Comparison of ENCODE assay signal across 10 mouse cellular contexts in genomic region chr6:12544096-12544495, GRCm38 (mm10).
DNase-seq lines count a peak whose midpoint lies in the region; ATAC-seq and TF ChIP-seq lines count a peak whose summit lies in the region.
"Had no signal": no experiment of that assay in that cellular context is flagged by ENCODE, and none has a peak within 500 bp of the region (broad histone marks: within the 10 kb centered on the region; RNA-seq: fewer than 3 reads in every experiment).

No protein-coding gene starts in this region.

- no peaks in the 10 kb centered on the region for H3K4me1 ChIP-seq in lung, postnatal 0 days (ENCODE audit: insufficient read depth, low read depth, low read length)

- WGBS in lung, postnatal 0 days: 34% methylated on average over 5 of the region's 5 CpGs

- TF ChIP-seq EP300 in lung, postnatal 0 days (IDR thresholded peaks at IDR 0.05): no peak

- H3K36me3 ChIP-seq in lung, postnatal 0 days (ENCODE audit: insufficient read depth, low read length): no peaks in the 10 kb centered on the region

- intact Hi-C loops in heart, postnatal 10 days (cut with DNase I): loop anchor here (5.0 to 10.0 kb wide), 2 partner anchors 203 to 531 kb away; partner anchors contain the start of gene Thsd7a

- H3K9me3 ChIP-seq in lung, postnatal 0 days (ENCODE audit: low read length): no peaks in the 10 kb centered on the region

- no peaks in the 10 kb centered on the region for H3K27me3 ChIP-seq in lung, postnatal 0 days (replicated peaks; ENCODE audit: insufficient read depth, low read length)

- H3K27ac ChIP-seq in lung, postnatal 0 days (ENCODE audit: low read length): no peak overlapping the region
- H3K27ac ChIP-seq: hindbrain, postnatal 0 days had no signal

- TF ChIP-seq CTCF in lung, postnatal 0 days (IDR thresholded peaks at IDR 0.05): no peak

- peak; percentile 53 for ATAC-seq in lung, postnatal 0 days
- ATAC-seq: hindbrain, postnatal 0 days had no signal

- no peak overlapping the region for H3K4me3 ChIP-seq in lung, postnatal 0 days (ENCODE audit: low read depth, low read length)

- peak; percentile 15 to 67 for DNase-seq in heart, adult 18-20 months
- DNase-seq in heart, postnatal 4 days: no peak
- peak; percentile 21 for DNase-seq in lung, postnatal 0 days (ENCODE audit: low spot score)
- DNase-seq in lung, postnatal 10 days: no peak
- peak; percentile 16 to 18 for DNase-seq in heart, postnatal 10 days
- DNase-seq in layer of hippocampus, postnatal 10 days (ENCODE audit: low spot score in 2 of 2): no peak
- DNase-seq in thymus, postnatal 0 days (ENCODE audit: low spot score): no peak
- DNase-seq: cerebellum, postnatal 36 days; gastrocnemius, postnatal 10 days had no signal

- H3K9ac ChIP-seq in lung, postnatal 0 days (replicated peaks; ENCODE audit: low read depth): no peak overlapping the region

- no peak overlapping the region for H3K4me2 ChIP-seq in lung, postnatal 0 days (replicated peaks; ENCODE audit: low read depth, low read length)

Comparison
In these comparisons a context has a peak if more than half of its experiments do, and no peak if none do; other contexts are left out.
1. DNase-seq: peak in heart, adult 18-20 months (2 of 2), lung, postnatal 0 days (single experiment) and heart, postnatal 10 days (2 of 2); none in heart, postnatal 4 days (single experiment), lung, postnatal 10 days (single experiment), layer of hippocampus, postnatal 10 days (0 of 2) and thymus, postnatal 0 days (single experiment).